Comparison of ENCODE assay signal across 8 mouse cellular contexts in the genomic region with DNA sequence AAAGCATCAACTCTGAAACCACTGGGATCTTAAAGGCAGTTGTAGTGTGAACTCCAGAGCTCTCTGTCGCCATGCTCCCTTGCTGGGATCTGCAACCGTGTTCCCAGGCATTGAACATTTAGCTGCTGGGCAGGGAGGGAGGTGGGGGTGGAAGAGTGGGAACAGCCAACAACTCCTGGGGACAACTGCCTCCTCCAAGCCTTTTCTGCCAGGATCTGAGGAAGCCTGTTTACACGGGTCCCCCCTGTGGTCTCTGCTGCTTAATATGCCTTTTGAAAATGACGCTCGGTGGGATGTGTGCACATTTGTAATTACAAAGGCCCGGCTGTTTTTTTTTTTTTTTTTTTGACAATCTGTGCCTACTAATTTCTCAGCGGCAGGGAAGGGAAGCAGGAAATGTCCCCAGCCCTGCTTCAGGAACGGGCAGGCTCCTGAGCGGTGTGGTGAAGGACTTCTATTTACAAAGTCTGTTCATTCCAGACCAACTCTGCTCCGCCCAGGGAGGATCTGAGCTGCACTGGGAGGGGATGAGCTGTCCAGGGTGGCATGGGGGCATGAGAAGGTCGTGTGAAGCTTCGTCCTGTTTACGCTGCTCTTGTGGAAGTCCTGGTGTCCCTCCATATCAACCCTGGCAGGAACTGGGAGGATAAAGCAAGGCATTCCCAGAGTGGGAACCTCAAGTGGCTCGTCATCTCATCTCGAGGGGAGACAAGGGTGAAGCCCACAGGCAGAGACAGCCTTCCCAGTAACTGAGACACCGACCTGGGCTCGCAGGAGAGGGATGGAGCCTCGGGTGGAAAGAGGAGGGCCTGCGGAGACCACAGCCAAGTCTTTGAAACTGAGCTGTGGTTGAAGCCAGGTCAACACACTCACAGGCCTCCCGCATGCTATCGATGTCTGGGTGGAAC.
DNase-seq lines count a peak whose midpoint lies in the region.

No protein-coding gene starts in this region.

- peak; percentile 33 for DNase-seq in embryo, embryonic 10 days (ENCODE audit: low spot score)
- DNase-seq in embryo, embryonic 9.5 days (ENCODE audit: extremely low spot score) = no peak
- DNase-seq in brain, adult 2 months (ENCODE audit: low read depth, low spot score) = peak; percentile 69
- DNase-seq in frontal cortex, postnatal 10 days (ENCODE audit: low spot score in 2 of 2) = peak; percentile 27 to 49
- DNase-seq in lung, postnatal 14 days = peak; percentile 19
- no peak for DNase-seq in spleen, postnatal 36 days (ENCODE audit: low spot score in 2 of 2)
- no peak for DNase-seq in urinary bladder, adult 2 months (ENCODE audit: low spot score)
- DNase-seq in gastrocnemius, postnatal 25 days = no peak

Comparison
In these comparisons a context has a peak if more than half of its experiments do, and no peak if none do; other contexts are left out.
1. DNase-seq: peak in embryo, embryonic 10 days (single experiment), brain, adult 2 months (single experiment), frontal cortex, postnatal 10 days (2 of 2) and lung, postnatal 14 days (single experiment); none in embryo, embryonic 9.5 days (single experiment), spleen, postnatal 36 days (0 of 2), urinary bladder, adult 2 months (single experiment) and gastrocnemius, postnatal 25 days (single experiment).